Mouse (Mus musculus) myocyte (in vitro differentiated cells): ENCODE measurements around the gene Lpp.

ENCODE experiments used
- CEBPB ChIP-seq: IDR thresholded peaks from 2 replicates; pipeline ENCODE4 v1.6.1; 2011; ENCODE audit warnings: mild to moderate bottlenecking, moderate library complexity; ENCODE audit not compliant: poor library complexity, insufficient read depth, severe bottlenecking
- E2F4 ChIP-seq: IDR thresholded peaks from one replicate; pipeline ENCODE4 v1.6.1; 2011; ENCODE audit warnings: mild to moderate bottlenecking, control low read depth, moderate library complexity; ENCODE audit not compliant: insufficient read depth
- MAX ChIP-seq: IDR thresholded peaks from one replicate; pipeline ENCODE4 v1.6.1; 2011; ENCODE audit warnings: low read depth, mild to moderate bottlenecking, control low read depth
- MYOD1 ChIP-seq, 3 experiments: IDR thresholded peaks; one replicate each; pipeline ENCODE4 v1.6.1; 2011; ENCODE audit warnings: control low read depth in 2 of 3, low read depth in 2 of 3, mild to moderate bottlenecking in 2 of 3, moderate library complexity in 1 of 3; ENCODE audit not compliant: insufficient read length in 2 of 3, control insufficient read depth in 1 of 3
- POLR2A ChIP-seq: IDR thresholded peaks from one replicate; pipeline ENCODE4 v1.6.1; 2011; ENCODE audit warnings: low read depth, mild to moderate bottlenecking, control low read depth, moderate library complexity; ENCODE audit not compliant: insufficient read length
- POLR2AphosphoS2 ChIP-seq: IDR thresholded peaks from one replicate; pipeline ENCODE4 v1.6.1; 2011; ENCODE audit warnings: low read depth, control low read depth; ENCODE audit not compliant: insufficient read length
- REST ChIP-seq: IDR thresholded peaks from one replicate; pipeline ENCODE4 v1.6.1; 2011; ENCODE audit warnings: mild to moderate bottlenecking, control low read depth, moderate library complexity; ENCODE audit not compliant: insufficient read depth, insufficient read length
- SRF ChIP-seq: IDR thresholded peaks from one replicate; pipeline ENCODE4 v1.6.1; 2011; ENCODE audit warnings: low read depth; ENCODE audit not compliant: control insufficient read depth, insufficient read length
- TCF12 ChIP-seq: IDR thresholded peaks from one replicate; pipeline ENCODE4 v1.6.1; 2011; ENCODE audit warnings: mild to moderate bottlenecking, control low read depth; ENCODE audit not compliant: poor library complexity, insufficient read depth, severe bottlenecking

DNA sequence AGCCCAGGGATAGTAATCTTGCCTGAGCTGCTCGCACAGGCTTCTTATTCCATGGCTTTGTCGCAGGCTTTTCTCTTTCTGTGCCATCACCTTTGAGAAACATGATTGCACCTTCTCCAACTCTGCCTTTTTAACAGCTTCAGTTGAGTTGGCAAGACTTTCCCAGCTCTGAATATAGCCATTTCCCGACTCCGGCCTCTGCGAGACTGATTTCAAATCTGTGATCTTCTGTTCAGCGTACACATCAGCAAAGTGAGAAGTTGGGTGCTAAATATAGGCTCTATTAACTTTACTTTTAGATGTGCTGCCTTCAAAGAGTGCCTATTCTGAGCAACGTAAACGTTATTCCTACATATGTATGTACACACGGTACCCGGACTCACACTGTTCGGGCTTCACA lies 597.0 kb downstream of the Lpp start:
- TF ChIP-seq POLR2A (no peak), TCF12 (no peak), POLR2AphosphoS2 (no peak), SRF (no peak), MAX (no peak), MYOD1 (IDR thresholded peaks at IDR 0.05; ENCODE audit: control insufficient read depth in 1 of 3, insufficient read length in 2 of 3, low read depth in 2 of 3) (no peak), CEBPB (no peak), REST (no peak), E2F4 (no peak)
